Mouse (Mus musculus) forebrain, postnatal 0 days (tissue): ENCODE results near the gene Lrrk1. TPM values are rescaled to one million over a fixed set of nuclear protein-coding genes. Genes with fewer than 3 reads are reported as not detected.

ENCODE experiments used
- ATAC-seq: fragments of 200-750 bp; cut with Nextera tagmentation; 2 replicates; pipeline ENCODE4 v1.8.0; 2017; ENCODE audit warnings: mild to moderate bottlenecking, moderate library complexity
- DNase-seq: peaks from one replicate; pipeline ENCODE4 v3.0.0-alpha.2; 2015
- H3K27ac ChIP-seq: fragments of 300-500 bp; sonication (generic); 2 replicates; pipeline ENCODE4 v1.5.1; 2014; ENCODE audit warnings: low read depth, mild to moderate bottlenecking, antibody characterized with exemption, low read length, moderate library complexity, mixed read lengths
- H3K27me3 ChIP-seq: fragments of 300-500 bp; sonication (generic); 2 replicates; pipeline ENCODE4 v1.6.1; 2014; ENCODE audit warnings: mild to moderate bottlenecking, low read length, mixed read lengths; ENCODE audit not compliant: insufficient read depth
- H3K36me3 ChIP-seq: fragments of 300-500 bp; sonication (generic); 2 replicates; pipeline ENCODE4 v1.6.1; 2014; ENCODE audit warnings: mild to moderate bottlenecking, moderate library complexity; ENCODE audit not compliant: insufficient read depth
- H3K4me1 ChIP-seq: fragments of 300-500 bp; sonication (generic); 2 replicates; pipeline ENCODE4 v1.6.1; 2014; ENCODE audit warnings: antibody characterized with exemption; ENCODE audit not compliant: insufficient read depth
- H3K4me2 ChIP-seq: fragments of 300-500 bp; sonication (generic); 2 replicates; pipeline ENCODE4 v1.6.1; 2014; ENCODE audit warnings: low read depth, mild to moderate bottlenecking, moderate library complexity
- H3K4me3 ChIP-seq: fragments of 300-500 bp; sonication (generic); 2 replicates; pipeline ENCODE4 v1.5.1; 2014; ENCODE audit warnings: low read depth, low read length, mixed read lengths
- H3K9ac ChIP-seq: fragments of 300-500 bp; sonication (generic); 2 replicates; pipeline ENCODE4 v1.6.1; 2014; ENCODE audit warnings: mild to moderate bottlenecking
- H3K9me3 ChIP-seq: fragments of 300-500 bp; sonication (generic); 2 replicates; pipeline ENCODE4 v1.6.1; 2016; ENCODE audit warnings: low read length
- CTCF ChIP-seq: sonication (generic); IDR thresholded peaks from 2 replicates; pipeline ENCODE4 v1.5.1; 2016; ENCODE audit warnings: antibody characterized with exemption, control low read depth, low read depth
- WGBS: fragments of 180-500 bp; shearing (Covaris S2); extraction: QIAGEN DNeasy Blood & Tissue Kit; methylation state at CpG from one replicate; pipeline ENCODE4 v1.1.7; 2014; 5-methylcytosine and 5-hydroxymethylcytosine counted together
- polyA plus RNA-seq: library from polyadenylated mRNA; unstranded; fragments of >200 nt; fragmentation: Nextera tagmentation; extraction: Ambion mirVana; gene quantifications from 2 replicates; pipeline ENCODE4 v1.2.1, GENCODE M21; 2015
- total RNA-seq: library from RNA; depleted of rRNA; stranded (reverse); fragments of >200 nt; gene quantifications from 2 replicates; pipeline ENCODE4 v1.2.3, GENCODE M21; 2014

Lrrk1 gene
- total and polyA plus RNA-seq, 2 experiments from 2014 or later: 2.2 to 3.3 TPM

GRCm38 (mm10) chr7:66342831-66343230, 45.3 kb downstream of the Lrrk1 start:
- Histone ChIP-seq H3K27me3 (no peaks in the 10 kb centered on the region), H3K36me3 (no peaks in the 10 kb centered on the region), H3K9ac (no peak overlapping the region), H3K9me3 (no peaks in the 10 kb centered on the region), H3K4me3 (no peak overlapping the region), H3K27ac (no peak overlapping the region), H3K4me1 (no peaks in the 10 kb centered on the region), H3K4me2 (no peak overlapping the region)
- ATAC-seq: no peak
- no peak for TF ChIP-seq CTCF
- no peak for DNase-seq
- 76% methylated on average over 6 of the region's 6 CpGs for WGBS

- no peaks in the 10 kb centered on the region for H3K4me1 ChIP-seq
- no peak overlapping the region for H3K4me2 ChIP-seq
- no peak overlapping the region for H3K9ac ChIP-seq
- WGBS: 33% methylated on average over 4 of the region's 4 CpGs
- no peak overlapping the region for H3K27ac ChIP-seq
- no peak overlapping the region for H3K4me3 ChIP-seq
- no peak for ATAC-seq
- no peaks in the 10 kb centered on the region for H3K9me3 ChIP-seq
- no peaks in the 10 kb centered on the region for H3K27me3 ChIP-seq
- peak; percentile 66 for TF ChIP-seq CTCF
- H3K36me3 ChIP-seq: no peaks in the 10 kb centered on the region
- DNase-seq: peak; percentile 25
Measured at GRCm38 (mm10) chr7:66342323-66342722, 45.8 kb downstream of the Lrrk1 start.

GRCm38 (mm10) chr7:66340044-66340443, 48.1 kb downstream of the Lrrk1 start:
- no peaks in the 10 kb centered on the region for H3K9me3 ChIP-seq
- H3K36me3 ChIP-seq: no peaks in the 10 kb centered on the region
- no peak overlapping the region for H3K4me3 ChIP-seq
- no peak for TF ChIP-seq CTCF
- 55% methylated on average over 3 of the region's 3 CpGs for WGBS
- H3K27me3 ChIP-seq: no peaks in the 10 kb centered on the region
- ATAC-seq (no peak), DNase-seq (no peak)
- no peak overlapping the region for H3K4me2 ChIP-seq
- H3K9ac ChIP-seq: no peak overlapping the region
- H3K27ac ChIP-seq: no peak overlapping the region
- no peaks in the 10 kb centered on the region for H3K4me1 ChIP-seq

- no peak for ATAC-seq
- TF ChIP-seq CTCF: no peak
Measured at GRCm38 (mm10) chr7:66339625-66340024, 48.5 kb downstream of the Lrrk1 start.

GRCm38 (mm10) chr7:66336955-66337354, 51.2 kb downstream of the Lrrk1 start:
- Histone ChIP-seq H3K36me3 (no peaks in the 10 kb centered on the region), H3K4me3 (no peak overlapping the region), H3K27me3 (no peaks in the 10 kb centered on the region), H3K4me2 (no peak overlapping the region), H3K9ac (no peak overlapping the region), H3K4me1 (no peaks in the 10 kb centered on the region), H3K9me3 (no peaks in the 10 kb centered on the region), H3K27ac (no peak overlapping the region)
- DNase-seq (no peak), ATAC-seq (no peak)
- no peak for TF ChIP-seq CTCF
- WGBS: 93% methylated on average over 2 of the region's 2 CpGs

More at GRCm38 (mm10) chr7:66339625-66340024, 48.5 kb downstream of the Lrrk1 start:
- no peak overlapping the region for H3K4me3 ChIP-seq
- H3K27me3 ChIP-seq: no peaks in the 10 kb centered on the region
- WGBS: 50% methylated on average over 5 of the region's 5 CpGs
- H3K9me3 ChIP-seq: no peaks in the 10 kb centered on the region
- no peak overlapping the region for H3K9ac ChIP-seq
- H3K4me2 ChIP-seq: no peak overlapping the region
- H3K27ac ChIP-seq: no peak overlapping the region
- no peak for DNase-seq
- H3K4me1 ChIP-seq: no peaks in the 10 kb centered on the region
- no peaks in the 10 kb centered on the region for H3K36me3 ChIP-seq

- Histone ChIP-seq H3K4me2 (no peak overlapping the region), H3K9ac (no peak overlapping the region), H3K4me3 (no peak overlapping the region), H3K27me3 (no peaks in the 10 kb centered on the region), H3K27ac (no peak overlapping the region), H3K36me3 (no peaks in the 10 kb centered on the region), H3K4me1 (no peaks in the 10 kb centered on the region), H3K9me3 (no peaks in the 10 kb centered on the region)
- ATAC-seq: no peak
- 90% methylated on average over 4 of the region's 4 CpGs for WGBS
- no peak for TF ChIP-seq CTCF
- no peak for DNase-seq
Measured at GRCm38 (mm10) chr7:66333906-66334500, 54.1 kb downstream of the Lrrk1 start.

- DNase-seq (no peak), ATAC-seq (no peak)
- no peak overlapping the region for H3K9ac ChIP-seq
- H3K27me3 ChIP-seq: no peaks in the 10 kb centered on the region
- no peak for TF ChIP-seq CTCF
- no peak overlapping the region for H3K4me2 ChIP-seq
- no peaks in the 10 kb centered on the region for H3K4me1 ChIP-seq
- H3K9me3 ChIP-seq: no peaks in the 10 kb centered on the region
- 83% methylated on average over 8 of the region's 8 CpGs for WGBS
- no peak overlapping the region for H3K4me3 ChIP-seq
- H3K27ac ChIP-seq: no peak overlapping the region
- no peaks in the 10 kb centered on the region for H3K36me3 ChIP-seq
Measured at GRCm38 (mm10) chr7:66332340-66332739, 55.8 kb downstream of the Lrrk1 start.
